Mouse (Mus musculus): ENCODE results near the gene Zfp784.
A peak's percentile ranks its signal among the peaks of the same experiment; 100 is the strongest.

Zfp784 gene

GRCm38 (mm10) chr7:5057804-5058203 lies 19.6 kb upstream of the Zfp784 start:
- DNase-seq (ENCODE audit: low read depth) = peak; percentile 48

GRCm38 (mm10) chr7:5057381-5057780 lies 19.1 kb upstream of the Zfp784 start:
- DNase-seq (ENCODE audit: low read depth) = no peak

- DNase-seq (ENCODE audit: low read depth) = no peak
These were observed 18.5 kb upstream of the Zfp784 start for GRCm38 (mm10) chr7:5056651-5057263.

- DNase-seq (ENCODE audit: low read depth) = no peak
These were observed 15.4 kb upstream of the Zfp784 start for GRCm38 (mm10) chr7:5053456-5054179.

- DNase-seq (ENCODE audit: low read depth) = no peak
These were observed 14.7 kb upstream of the Zfp784 start for GRCm38 (mm10) chr7:5052931-5053343.

- peak; percentile 39 for DNase-seq (ENCODE audit: low read depth)
These were observed 14.2 kb upstream of the Zfp784 start for GRCm38 (mm10) chr7:5052438-5052837.

GRCm38 (mm10) chr7:5051193-5052192 lies 13.2 kb upstream of the Zfp784 start, which contains the start of gene Zfp580:
Gene Zfp580, plus strand, starts transcription at chr7:5051538.
- peak; percentile 83 for DNase-seq (ENCODE audit: low read depth)

GRCm38 (mm10) chr7:5047313-5047712 lies 9.1 kb upstream of the Zfp784 start:
- peak; percentile 78 for DNase-seq (ENCODE audit: low read depth)

- no peak for DNase-seq (ENCODE audit: low read depth)
These were observed 7.9 kb upstream of the Zfp784 start for GRCm38 (mm10) chr7:5046112-5046511.

- no peak for DNase-seq (ENCODE audit: low read depth)
These were observed 6.7 kb upstream of the Zfp784 start for GRCm38 (mm10) chr7:5044981-5045380.

GRCm38 (mm10) chr7:5038940-5039339 lies 694 bp upstream of the Zfp784 start:
- DNase-seq (ENCODE audit: low read depth) = no peak

GRCm38 (mm10) chr7:5037467-5037866 lies 779 bp downstream of the Zfp784 start:
- DNase-seq (ENCODE audit: low read depth) = no peak

- no peak for DNase-seq (ENCODE audit: low read depth)
These were observed 1.2 kb downstream of the Zfp784 start for GRCm38 (mm10) chr7:5037026-5037425.

GRCm38 (mm10) chr7:5036136-5036535 lies 2.1 kb downstream of the Zfp784 start:
- DNase-seq (ENCODE audit: low read depth) = no peak

GRCm38 (mm10) chr7:5035628-5036027 lies 2.6 kb downstream of the Zfp784 start:
- no peak for DNase-seq (ENCODE audit: low read depth)

- no peak for DNase-seq (ENCODE audit: low read depth)
These were observed 4.4 kb downstream of the Zfp784 start, which contains the start of gene 4632433K11Rik for GRCm38 (mm10) chr7:5033818-5034217. Gene 4632433K11Rik, plus strand, starts transcription at chr7:5034118.

- no peak for DNase-seq (ENCODE audit: low read depth)
These were observed 6.8 kb downstream of the Zfp784 start for GRCm38 (mm10) chr7:5031496-5031895.

GRCm38 (mm10) chr7:5030554-5031275 lies 7.5 kb downstream of the Zfp784 start:
- no peak for DNase-seq (ENCODE audit: low read depth)

GRCm38 (mm10) chr7:5029946-5030345 lies 8.3 kb downstream of the Zfp784 start:
- no peak for DNase-seq (ENCODE audit: low read depth)

- DNase-seq (ENCODE audit: low read depth) = no peak
These were observed 8.7 kb downstream of the Zfp784 start for GRCm38 (mm10) chr7:5029543-5029942.

GRCm38 (mm10) chr7:5021197-5021596 lies 17.0 kb downstream of the Zfp784 start:
- DNase-seq (ENCODE audit: low read depth) = no peak

GRCm38 (mm10) chr7:5020685-5021084 lies 17.6 kb downstream of the Zfp784 start:
- DNase-seq (ENCODE audit: low read depth) = no peak

All from naive thymus-derived CD4-positive, alpha-beta T cell, adult 2 months (primary cell).